Mouse (Mus musculus): ENCODE measurements around the gene E2f6.

- TF ChIP-seq CTCF (conservative IDR thresholded peaks at IDR 0.05; ENCODE audit: low read length): peak; percentile 35
- no peak for TF ChIP-seq NANOG (IDR thresholded peaks at IDR 0.05; ENCODE audit: borderline replicate concordance, low read length)
Measured at GRCm38 (mm10) chr12:16808045-16808444, 2.7 kb upstream of the E2f6 start.
